Mouse (Mus musculus): ENCODE data around the gene Dis3l. TPM values are rescaled to one million over a fixed set of nuclear protein-coding genes. Genes with fewer than 3 reads are reported as not detected.
A peak's percentile ranks its signal among the peaks of the same experiment; 100 is the strongest.

Dis3l gene
- total RNA-seq (2014; fragmentation: Nextera tagmentation) (16.9 and 18.9 TPM in 2 replicates), total RNA-seq (2017) (20.7 and 22.4 TPM in 2 replicates), polyA plus RNA-seq (2012) (4.2 and 5.6 TPM in 2 replicates)

DNA sequence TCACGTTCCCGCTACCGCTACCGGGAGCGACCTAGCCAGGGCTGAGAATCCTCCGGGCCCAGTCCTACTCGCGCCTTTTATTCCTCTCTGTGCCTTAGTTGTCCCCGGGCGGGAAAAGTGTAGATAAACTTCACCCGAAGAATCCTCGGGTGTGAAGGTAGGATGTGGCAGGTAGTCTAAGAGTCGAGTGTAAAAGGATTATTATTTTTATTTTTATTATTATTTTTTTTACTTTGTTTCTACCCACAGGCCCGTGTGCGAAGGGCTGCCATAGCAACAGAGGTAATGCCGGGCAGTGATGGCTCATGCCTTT lies at the start of gene Dis3l:
TSS of gene Dis3l (minus strand) at position 35 of the 313 bp plus-strand sequence.
- peaks cover 21% of the 10 kb centered on the region for H3K36me3 ChIP-seq (replicated peaks)
- H3K4me1 ChIP-seq (ENCODE audit: insufficient read depth, low read depth, low read length): peaks cover 23% of the 10 kb centered on the region
- no peak for ATAC-seq (ENCODE audit: extremely low read depth, insufficient number of reproducible peaks, low FRiP score, poor library complexity, severe bottlenecking)
- H3K9me3 ChIP-seq (replicated peaks): no peaks in the 10 kb centered on the region
- DNase-seq (ENCODE audit: low spot score): no peak
- H3K27me3 ChIP-seq (ENCODE audit: insufficient read depth, low read length): no peaks in the 10 kb centered on the region
- TF ChIP-seq POLR2AphosphoS5 (IDR thresholded peaks at IDR 0.05; ENCODE audit: insufficient replicate concordance, low read depth, low read length): no peak
- TF ChIP-seq GATA2 (IDR thresholded peaks at IDR 0.05; ENCODE audit: borderline replicate concordance, low read depth, low read length): no peak
- no peak for TF ChIP-seq CTCF (IDR thresholded peaks at IDR 0.05; ENCODE audit: low read depth, low read length)
- H3K4me3 ChIP-seq (ENCODE audit: low read depth, low read length): peak within 1 kb of the TSS; percentile 85

DNA sequence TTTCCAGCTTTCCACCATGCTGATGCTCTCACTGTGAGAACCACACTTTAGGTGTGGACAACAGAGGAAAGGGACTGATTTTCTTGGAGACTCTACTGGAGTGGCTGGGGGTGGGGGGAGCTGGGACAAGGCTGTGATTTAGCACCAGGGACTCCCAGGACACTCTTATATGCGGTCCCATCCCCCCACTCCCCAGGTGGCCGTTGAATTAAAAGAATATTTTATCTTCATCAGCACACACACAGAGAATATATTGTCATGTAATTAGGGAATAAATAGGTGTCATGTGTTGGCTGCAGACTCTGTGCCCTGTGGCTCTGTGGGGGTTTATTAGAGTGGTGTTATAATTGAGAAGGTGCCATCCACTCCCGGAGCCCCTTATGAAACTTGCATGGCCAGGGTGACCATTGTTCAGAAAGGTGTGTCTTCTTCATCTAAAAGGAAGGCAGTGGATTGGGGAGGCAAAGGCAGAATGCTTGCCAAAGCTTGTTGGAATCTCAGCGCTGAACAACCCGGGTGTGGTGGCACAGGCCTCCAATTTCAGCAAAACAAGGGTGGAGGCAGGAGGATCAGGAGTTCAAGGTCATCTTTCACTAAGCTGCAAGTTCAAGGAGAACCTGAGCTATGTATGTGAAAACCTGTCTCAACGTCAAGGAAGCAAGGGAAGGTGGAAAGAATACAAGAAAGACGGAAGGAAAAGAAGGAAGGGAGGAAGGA lies 48.6 kb upstream of the Dis3l start:
- Histone ChIP-seq H3K9me3 (replicated peaks) (peaks cover 7% of the 10 kb centered on the region; the same call in 1 of the 2 replicates), H3K4me3 (ENCODE audit: low read depth, low read length) (no peak overlapping the region), H3K4me1 (ENCODE audit: insufficient read depth, low read depth, low read length) (peaks cover 7% of the 10 kb centered on the region), H3K27me3 (ENCODE audit: insufficient read depth, low read length) (peaks cover 54% of the 10 kb centered on the region), H3K36me3 (replicated peaks) (no peaks in the 10 kb centered on the region)
- DNase-seq (ENCODE audit: low spot score) (no peak), ATAC-seq (ENCODE audit: extremely low read depth, insufficient number of reproducible peaks, low FRiP score, poor library complexity, severe bottlenecking) (no peak)
- TF ChIP-seq GATA2 (IDR thresholded peaks at IDR 0.05; ENCODE audit: borderline replicate concordance, low read depth, low read length): no peak
- no peak for TF ChIP-seq CTCF (IDR thresholded peaks at IDR 0.05; ENCODE audit: low read depth, low read length)
- no peak for TF ChIP-seq GATA1 (IDR thresholded peaks at IDR 0.05; ENCODE audit: borderline replicate concordance, low read length)
- TF ChIP-seq POLR2AphosphoS5 (IDR thresholded peaks at IDR 0.05; ENCODE audit: insufficient replicate concordance, low read depth, low read length): no peak
- TF ChIP-seq TAL1 (conservative IDR thresholded peaks at IDR 0.05; ENCODE audit: low read depth, low read length): no peak

DNA sequence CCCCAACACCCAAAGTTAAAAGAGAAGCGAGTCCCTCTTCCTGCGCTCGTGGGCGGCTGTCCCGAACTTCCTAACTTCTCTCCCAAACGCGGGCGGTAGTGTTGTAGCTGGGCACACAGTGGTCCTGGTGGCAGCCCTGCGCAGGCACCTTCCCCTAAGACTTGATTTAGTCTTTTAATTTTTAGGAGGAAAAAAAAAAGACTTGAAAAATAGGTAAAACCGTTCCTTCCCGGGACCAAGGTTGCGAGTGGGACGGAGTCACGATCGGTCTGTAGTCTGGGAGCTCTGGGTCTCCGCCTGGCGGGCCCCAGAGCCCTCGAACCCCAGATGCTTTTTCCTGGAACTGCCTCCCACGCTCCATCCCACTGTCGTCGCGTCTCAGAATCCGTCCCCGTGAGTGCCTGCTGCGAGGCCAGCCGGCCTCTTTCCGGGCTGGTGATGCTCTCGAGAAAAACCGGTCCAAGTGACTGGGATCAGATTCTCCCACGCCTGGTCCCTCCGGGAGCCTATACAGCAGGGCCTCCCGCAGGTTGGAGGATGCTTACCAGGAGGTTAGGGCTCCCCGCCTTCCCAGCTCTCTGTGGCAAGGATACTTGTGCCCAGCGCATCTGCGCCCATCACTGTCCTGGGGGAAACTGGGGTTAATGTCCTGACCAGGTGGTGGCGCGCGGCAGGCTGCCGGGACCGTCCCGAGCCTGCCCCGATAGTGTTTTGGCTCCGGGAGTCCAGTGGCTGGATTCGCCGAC lies 45.6 kb upstream of the Dis3l start:
- DNase-seq (ENCODE audit: low spot score) (no peak), ATAC-seq (ENCODE audit: extremely low read depth, insufficient number of reproducible peaks, low FRiP score, poor library complexity, severe bottlenecking) (no peak)
- Histone ChIP-seq H3K4me1 (ENCODE audit: insufficient read depth, low read depth, low read length) (no peaks in the 10 kb centered on the region; the same call in 1 of the 2 replicates), H3K36me3 (replicated peaks) (no peaks in the 10 kb centered on the region), H3K9me3 (replicated peaks) (peaks cover 7% of the 10 kb centered on the region; the same call in 1 of the 2 replicates), H3K27me3 (ENCODE audit: insufficient read depth, low read length) (peaks cover 69% of the 10 kb centered on the region), H3K4me3 (ENCODE audit: low read depth, low read length) (no peak overlapping the region)
- TF ChIP-seq CTCF (IDR thresholded peaks at IDR 0.05; ENCODE audit: low read depth, low read length) (no peak), GATA1 (IDR thresholded peaks at IDR 0.05; ENCODE audit: borderline replicate concordance, low read length) (no peak), GATA2 (IDR thresholded peaks at IDR 0.05; ENCODE audit: borderline replicate concordance, low read depth, low read length) (no peak), POLR2AphosphoS5 (IDR thresholded peaks at IDR 0.05; ENCODE audit: insufficient replicate concordance, low read depth, low read length) (no peak), TAL1 (conservative IDR thresholded peaks at IDR 0.05; ENCODE audit: low read depth, low read length) (no peak)

DNA sequence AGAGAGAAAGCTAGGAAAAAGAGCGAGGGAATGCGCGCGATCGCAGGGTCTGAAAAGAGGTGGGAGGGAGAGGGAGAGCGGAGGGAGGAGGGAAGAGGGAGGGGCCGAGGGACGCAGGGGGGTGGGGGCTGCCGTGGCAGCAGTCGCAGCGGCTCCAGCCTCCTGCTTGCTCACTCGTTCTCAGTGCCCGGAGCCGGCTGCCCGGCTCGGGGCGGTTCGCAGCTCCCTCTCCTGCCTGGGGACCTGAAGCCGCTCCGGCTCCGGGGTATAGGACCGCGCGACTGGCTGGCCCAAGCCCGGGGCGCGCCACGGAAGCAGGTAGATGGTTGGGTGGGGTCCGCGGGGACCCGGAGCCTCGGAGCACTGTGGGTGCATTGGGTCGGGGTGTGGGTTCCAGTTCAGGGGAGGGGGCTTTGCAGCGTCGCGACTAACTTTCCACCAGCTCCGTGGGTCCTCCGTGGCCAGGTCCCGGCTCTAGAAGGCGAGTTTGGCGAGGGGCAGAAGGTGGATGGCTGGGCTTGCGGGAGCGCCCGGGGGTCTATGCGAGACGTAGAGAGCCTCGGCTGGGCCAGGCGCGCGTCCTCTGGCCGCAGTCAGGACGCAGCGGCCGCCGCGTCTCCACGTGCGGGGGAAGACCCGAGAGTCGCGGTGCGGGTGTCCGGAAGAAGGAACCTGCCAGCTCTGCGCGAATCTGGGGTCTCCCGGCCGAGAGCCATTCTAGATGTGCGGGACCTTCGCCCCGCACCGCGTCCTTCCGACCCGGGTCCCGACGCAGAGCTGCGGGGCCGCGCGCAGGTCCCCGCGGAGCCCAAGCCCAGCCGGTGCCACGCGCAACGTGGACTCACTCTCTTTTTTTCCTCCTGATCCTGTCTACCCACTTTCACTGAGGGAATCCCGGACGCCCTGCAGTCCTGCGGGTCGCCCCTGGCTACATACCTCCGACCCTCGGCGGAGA lies 44.7 kb upstream of the Dis3l start, which contains the start of gene Megf11:
TSS of gene Megf11 (plus strand) at position 116 of the 955 bp plus-strand sequence.
- peaks cover 66% of the 10 kb centered on the region for H3K27me3 ChIP-seq (ENCODE audit: insufficient read depth, low read length)
- ATAC-seq (ENCODE audit: extremely low read depth, insufficient number of reproducible peaks, low FRiP score, poor library complexity, severe bottlenecking): no peak
- peaks cover 7% of the 10 kb centered on the region; the same call in 1 of the 2 replicates for H3K9me3 ChIP-seq (replicated peaks)
- no peak for DNase-seq (ENCODE audit: low spot score)
- no peak for TF ChIP-seq GATA2 (IDR thresholded peaks at IDR 0.05; ENCODE audit: borderline replicate concordance, low read depth, low read length)
- TF ChIP-seq GATA1 (IDR thresholded peaks at IDR 0.05; ENCODE audit: borderline replicate concordance, low read length): no peak
- no peak for TF ChIP-seq CTCF (IDR thresholded peaks at IDR 0.05; ENCODE audit: low read depth, low read length)
- no peak for TF ChIP-seq POLR2AphosphoS5 (IDR thresholded peaks at IDR 0.05; ENCODE audit: insufficient replicate concordance, low read depth, low read length)
- TF ChIP-seq TAL1 (conservative IDR thresholded peaks at IDR 0.05; ENCODE audit: low read depth, low read length): no peak
- no peaks in the 10 kb centered on the region for H3K36me3 ChIP-seq (replicated peaks)
- H3K4me3 ChIP-seq (ENCODE audit: low read depth, low read length): no peak within 1 kb of the TSS
- no peaks in the 10 kb centered on the region; the same call in 1 of the 2 replicates for H3K4me1 ChIP-seq (ENCODE audit: insufficient read depth, low read depth, low read length)

DNA sequence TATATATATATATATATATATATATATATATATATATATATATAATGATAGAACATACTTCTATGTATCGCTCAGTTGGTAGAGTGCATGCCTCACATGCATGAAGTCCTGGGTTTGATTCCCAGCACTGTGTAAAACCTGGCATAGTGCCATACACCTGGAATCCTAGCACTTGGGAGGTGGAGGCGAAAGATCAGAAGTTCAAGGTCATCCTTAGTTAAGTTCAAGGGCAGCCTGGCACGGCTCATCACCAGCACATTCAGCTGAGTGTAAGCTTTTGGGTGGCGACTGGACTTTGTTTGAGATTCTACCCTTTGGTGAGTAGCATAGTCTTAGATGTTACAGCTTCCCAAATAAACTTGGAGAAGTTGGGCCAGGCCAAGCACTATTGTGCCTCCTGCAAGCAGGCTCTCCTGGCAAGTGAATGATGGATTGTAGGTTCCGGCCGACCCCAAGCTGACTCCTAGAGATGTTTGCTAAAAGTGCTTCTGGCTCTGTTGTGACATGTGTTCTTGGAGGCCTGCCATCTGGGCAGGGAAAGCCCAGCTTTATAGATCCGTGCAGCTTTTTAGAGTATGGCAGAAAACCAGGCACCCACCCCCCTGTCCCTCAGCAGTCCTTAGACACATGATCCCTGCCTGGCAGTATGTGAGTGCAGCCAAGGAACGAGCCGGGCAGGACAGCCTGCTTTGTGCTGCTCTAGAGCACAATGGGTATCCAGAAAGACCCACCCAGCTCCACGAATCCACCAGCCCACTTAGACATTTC lies 42.1 kb upstream of the Dis3l start:
- Histone ChIP-seq H3K27me3 (ENCODE audit: insufficient read depth, low read length) (peaks cover 52% of the 10 kb centered on the region), H3K36me3 (replicated peaks) (no peaks in the 10 kb centered on the region), H3K4me1 (ENCODE audit: insufficient read depth, low read depth, low read length) (no peaks in the 10 kb centered on the region), H3K4me3 (ENCODE audit: low read depth, low read length) (no peak overlapping the region), H3K9me3 (replicated peaks) (peaks cover 7% of the 10 kb centered on the region; the same call in 1 of the 2 replicates)
- ATAC-seq (ENCODE audit: extremely low read depth, insufficient number of reproducible peaks, low FRiP score, poor library complexity, severe bottlenecking) (no peak), DNase-seq (ENCODE audit: low spot score) (no peak)
- TF ChIP-seq POLR2AphosphoS5 (IDR thresholded peaks at IDR 0.05; ENCODE audit: insufficient replicate concordance, low read depth, low read length) (no peak), GATA2 (IDR thresholded peaks at IDR 0.05; ENCODE audit: borderline replicate concordance, low read depth, low read length) (no peak), TAL1 (conservative IDR thresholded peaks at IDR 0.05; ENCODE audit: low read depth, low read length) (no peak), CTCF (IDR thresholded peaks at IDR 0.05; ENCODE audit: low read depth, low read length) (no peak), GATA1 (IDR thresholded peaks at IDR 0.05; ENCODE audit: borderline replicate concordance, low read length) (no peak)
